Comparison of ENCODE assay signal across 8 mouse cellular contexts in genomic region chr5:86066551-86066929, GRCm38 (mm10). TPM values are rescaled to one million over a fixed set of nuclear protein-coding genes. Genes with fewer than 3 reads are reported as not detected.
A peak's percentile ranks its signal among the peaks of the same experiment; 100 is the strongest.
DNase-seq lines count a peak whose midpoint lies in the region; ATAC-seq and TF ChIP-seq lines count a peak whose summit lies in the region.

No protein-coding gene starts in this region.

- H3K4me1 ChIP-seq in hindbrain, embryonic 10.5 days (replicated peaks): peaks cover 20% of the 10 kb centered on the region
- 0 out of 2 replicates have a peak, but pooled peaks cover 4% of the 10 kb centered on the region for H3K4me1 ChIP-seq in lung, postnatal 0 days (ENCODE audit: insufficient read depth, low read depth, low read length)

- H3K4me3 ChIP-seq in hindbrain, embryonic 10.5 days: peak overlapping the region; percentile 83
- peak overlapping the region; percentile 71 for H3K4me3 ChIP-seq in lung, postnatal 0 days (ENCODE audit: low read depth, low read length)

- H3K27me3 ChIP-seq in hindbrain, embryonic 10.5 days (ENCODE audit: insufficient read depth, poor library complexity, severe bottlenecking): no peaks in the 10 kb centered on the region
- H3K27me3 ChIP-seq in lung, postnatal 0 days (replicated peaks; ENCODE audit: insufficient read depth, low read length): no peaks in the 10 kb centered on the region

- ATAC-seq in frontal cortex, adult (ENCODE audit: low TSS enrichment): peak; percentile 77
- ATAC-seq in lung, postnatal 0 days: peak; percentile 18

- 1% methylated on average over 17 of the region's 17 CpGs for WGBS in hindbrain, embryonic 10.5 days
- WGBS in lung, postnatal 0 days: under 1% methylated on average over 17 of the region's 17 CpGs

- H3K36me3 ChIP-seq in hindbrain, embryonic 10.5 days: no peaks in the 10 kb centered on the region
- no peaks in the 10 kb centered on the region for H3K36me3 ChIP-seq in lung, postnatal 0 days (ENCODE audit: insufficient read depth, low read length)

- H3K4me2 ChIP-seq in lung, postnatal 0 days (replicated peaks; ENCODE audit: low read depth, low read length): peak overlapping the region; percentile 69

- no peaks in the 10 kb centered on the region for H3K9me3 ChIP-seq in hindbrain, embryonic 10.5 days
- H3K9me3 ChIP-seq in lung, postnatal 0 days (ENCODE audit: low read length): no peaks in the 10 kb centered on the region

- peak; percentile 88 for DNase-seq in MEL-GATA-1-ER (ENCODE audit: extremely low read depth, low read depth)
- DNase-seq in cerebellum, adult 8-10 months: peak; percentile 78
- peak; percentile 89 for DNase-seq in hindbrain, embryonic 10.5 days (ENCODE audit: low spot score)
- peak; percentile 89 for DNase-seq in layer of hippocampus, adult 9-11 months
- DNase-seq in lung, postnatal 0 days (ENCODE audit: low spot score): peak; percentile 92
- DNase-seq in ovary, postnatal 14 days (ENCODE audit: low spot score): peak; percentile 77
- peak; percentile 90 for DNase-seq in thymus, postnatal 14 days

- peak overlapping the region; percentile 95 for H3K27ac ChIP-seq in hindbrain, embryonic 10.5 days
- no peak overlapping the region for H3K27ac ChIP-seq in lung, postnatal 0 days (ENCODE audit: low read length)

- peak overlapping the region; percentile 13; the same call in 1 of the 2 replicates for H3K9ac ChIP-seq in lung, postnatal 0 days (replicated peaks; ENCODE audit: low read depth)

- TF ChIP-seq EP300 in lung, postnatal 0 days (IDR thresholded peaks at IDR 0.05): no peak

- peak; percentile 84 for TF ChIP-seq CTCF in lung, postnatal 0 days (IDR thresholded peaks at IDR 0.05)

RNA-seq across cellular contexts. Expression of gene Cenpc1, which starts 1.2 kb away (rescaled TPM):
- 36.2 and 39.0 TPM in 2 replicates for polyA plus RNA-seq in hindbrain, embryonic 10.5 days (2016; fragmentation: Nextera tagmentation; extraction: Ambion mirVana)
- 10.1 and 10.9 TPM in 2 replicates for polyA plus RNA-seq in lung, postnatal 0 days (2015; fragmentation: Nextera tagmentation; extraction: Ambion mirVana)

RNA-seq across cellular contexts. Expression of gene Stap1, which starts 5.0 kb away (rescaled TPM):
- polyA plus RNA-seq in hindbrain, embryonic 10.5 days (2016; fragmentation: Nextera tagmentation; extraction: Ambion mirVana): 0.10 and 0.37 TPM in 2 replicates
- polyA plus RNA-seq in lung, postnatal 0 days (2015; fragmentation: Nextera tagmentation; extraction: Ambion mirVana): 0.36 and 0.50 TPM in 2 replicates
